Mouse (Mus musculus) liver, embryonic 14.5 days (tissue): Measurements from ENCODE around the gene Hyal3. TPM values are rescaled to one million over a fixed set of nuclear protein-coding genes. Genes with fewer than 3 reads are reported as not detected.

Experiments used
- ATAC-seq: fragments of 200-750 bp; cut with Nextera tagmentation; 2 replicates; pipeline ENCODE4 v1.8.0; 2017; ENCODE audit warnings: moderate number of reproducible peaks, mild to moderate bottlenecking, moderate library complexity; ENCODE audit not compliant: insufficient read depth
- DNase-seq, 3 experiments: peaks; one replicate each; pipeline ENCODE4 v3.0.0-alpha.2; 2012 to 2013; ENCODE audit warnings: low read depth in 3 of 3, low spot score in 3 of 3
- H3K27ac ChIP-seq: fragments of 300-500 bp; sonication (generic); 2 replicates; pipeline ENCODE4 v1.5.1; 2014; ENCODE audit warnings: moderate library complexity, mild to moderate bottlenecking, control low read depth, inconsistent platforms
- H3K27me3 ChIP-seq: fragments of 300-500 bp; sonication (generic); 2 replicates; pipeline ENCODE4 v1.6.1; 2014; ENCODE audit warnings: mild to moderate bottlenecking, low read length, moderate library complexity; ENCODE audit not compliant: control insufficient read depth, insufficient read depth
- H3K36me3 ChIP-seq: fragments of 300-500 bp; sonication (generic); replicated peaks from 2 replicates; pipeline ENCODE4 v1.6.1; 2014; ENCODE audit warnings: low read depth; ENCODE audit not compliant: control insufficient read depth, insufficient read depth
- H3K4me1 ChIP-seq, 2 experiments: fragments of 200-500 bp in 1 of 2; fragments of 300-500 bp in 1 of 2; sonication (generic) in 1 of 2; replicated peaks; 2 replicates each; pipeline ENCODE4 v1.6.1; 2012 to 2014; ENCODE audit warnings: antibody characterized with exemption in 1 of 2, inconsistent platforms in 1 of 2, low read length in 1 of 2; ENCODE audit not compliant: control insufficient read depth in 2 of 2, insufficient read depth in 2 of 2
- H3K4me2 ChIP-seq: fragments of 300-500 bp; sonication (generic); 2 replicates; pipeline ENCODE4 v1.6.1; 2014; ENCODE audit warnings: low read depth, mild to moderate bottlenecking, control low read depth, moderate library complexity
- H3K4me3 ChIP-seq, 2 experiments: fragments of 200-500 bp in 1 of 2; fragments of 300-500 bp in 1 of 2; sonication (generic) in 1 of 2; 2 replicates each; pipeline ENCODE4 v1.5.1; 2012 to 2014; ENCODE audit warnings: low read depth in 2 of 2, low read length in 2 of 2, mild to moderate bottlenecking in 2 of 2, control low read depth in 1 of 2, inconsistent platforms in 1 of 2, moderate library complexity in 1 of 2; ENCODE audit not compliant: insufficient read depth in 1 of 2
- H3K9ac ChIP-seq: fragments of 300-500 bp; sonication (generic); replicated peaks from 2 replicates; pipeline ENCODE4 v1.6.1; 2014; ENCODE audit warnings: mild to moderate bottlenecking, control low read depth, moderate library complexity
- H3K9me3 ChIP-seq: fragments of 300-500 bp; sonication (generic); 2 replicates; pipeline ENCODE4 v1.6.1; 2016; ENCODE audit warnings: low read length, mixed read lengths; ENCODE audit not compliant: control insufficient read depth
- CTCF ChIP-seq: IDR thresholded peaks from 2 replicates; pipeline ENCODE4 v1.5.1; 2016; ENCODE audit warnings: antibody characterized with exemption, low read depth, control low read depth
- EP300 ChIP-seq: IDR thresholded peaks from 2 replicates; pipeline ENCODE4 v1.6.1; 2016; ENCODE audit warnings: antibody characterized with exemption, low read depth
- WGBS: fragments of 180-500 bp; shearing (Covaris S2); extraction: QIAGEN DNeasy Blood & Tissue Kit; methylation state at CpG from one replicate; pipeline ENCODE4 v1.1.7; 2014; ENCODE audit not compliant: insufficient replicate concordance; 5-methylcytosine and 5-hydroxymethylcytosine counted together
- polyA plus RNA-seq, 2 experiments: library from polyadenylated mRNA; depleted of rRNA in 1 of 2; stranded (reverse) in 1 of 2; unstranded in 1 of 2; fragments of >200 nt; fragmentation: Nextera tagmentation in 1 of 2; extraction: Ambion mirVana in 1 of 2; gene quantifications; 2 replicates each; pipeline versions ENCODE4 v1.2.1 to v1.2.3; 2012 to 2014

Hyal3 gene
- polyA plus RNA-seq, 2 experiments, result 0.45 to 0.69 TPM

- DNase-seq (peak; percentile 72 to 81 (median 78)), ATAC-seq (peak; percentile 66)
- peaks cover 31 to 43% of the 10 kb centered on the region in 2 experiments for H3K4me1 ChIP-seq
- H3K27ac ChIP-seq, result peak within 1 kb of the TSS; percentile 53
- peak within 1 kb of the TSS; percentile 48 for H3K9ac ChIP-seq
- H3K4me2 ChIP-seq, result peak within 1 kb of the TSS; percentile 77
- TF ChIP-seq CTCF (no peak), EP300 (no peak)
- H3K9me3 ChIP-seq, result no peaks in the 10 kb centered on the region
- H3K27me3 ChIP-seq, result no peaks in the 10 kb centered on the region
- H3K36me3 ChIP-seq, result peaks cover 10% of the 10 kb centered on the region; the same call in 1 of the 2 replicates
- WGBS, result 28% methylated on average over 16 of the region's 16 CpGs
- H3K4me3 ChIP-seq, result peak within 1 kb of the TSS; percentile 53 to 58
Observed at GRCm38 (mm10) chr9:107576357-107577107, 4.1 kb upstream of the Hyal3 start, which contains the start of gene Hyal1. TSS of gene Hyal1 (plus strand) at chr9:107576927.

GRCm38 (mm10) chr9:107577871-107578270 lies 2.7 kb upstream of the Hyal3 start:
- Histone ChIP-seq H3K4me1 (peaks cover 26 to 42% of the 10 kb centered on the region in 2 experiments), H3K27ac (no peak overlapping the region), H3K4me3 (no peak overlapping the region), H3K4me2 (peak overlapping the region; percentile 77; the same call in 1 of the 2 replicates), H3K9ac (no peak overlapping the region), H3K36me3 (peaks cover 3% of the 10 kb centered on the region; the same call in 1 of the 2 replicates), H3K9me3 (no peaks in the 10 kb centered on the region), H3K27me3 (no peaks in the 10 kb centered on the region)
- WGBS, result 89% methylated on average over 10 of the region's 10 CpGs
- ATAC-seq (no peak), DNase-seq (no peak)
- TF ChIP-seq CTCF (no peak), EP300 (no peak)

- Histone ChIP-seq H3K4me2 (peak within 1 kb of the TSS; percentile 77; the same call in 1 of the 2 replicates), H3K9me3 (no peaks in the 10 kb centered on the region), H3K27ac (peak within 1 kb of the TSS; percentile 96), H3K9ac (no peak within 1 kb of the TSS), H3K27me3 (no peaks in the 10 kb centered on the region), H3K4me1 (peaks cover 26 to 39% of the 10 kb centered on the region in 2 experiments), H3K4me3 (no peak within 1 kb of the TSS), H3K36me3 (no peaks in the 10 kb centered on the region; the same call in 1 of the 2 replicates)
- ATAC-seq (no peak), DNase-seq (no peak)
- 75% methylated on average over 3 of the region's 3 CpGs for WGBS
- TF ChIP-seq EP300, result no peak
- no peak for TF ChIP-seq CTCF
Observed at GRCm38 (mm10) chr9:107578587-107578986, 2.0 kb upstream of the Hyal3 start, which contains the start of gene Naa80. TSS of gene Naa80 (plus strand) at chr9:107578887.

- H3K36me3 ChIP-seq, result no peaks in the 10 kb centered on the region; the same call in 1 of the 2 replicates
- no peak for ATAC-seq
- H3K27ac ChIP-seq, result peak overlapping the region; percentile 96
- H3K9ac ChIP-seq, result no peak overlapping the region
- peaks cover 26 to 39% of the 10 kb centered on the region in 2 experiments for H3K4me1 ChIP-seq
- 87% methylated on average over 14 of the region's 14 CpGs for whole genome bisulfite sequencing
- no peaks in the 10 kb centered on the region for H3K9me3 ChIP-seq
- no peak for DNase-seq
- H3K4me3 ChIP-seq, result no peak overlapping the region
- TF ChIP-seq CTCF, result no peak
- TF ChIP-seq EP300, result no peak
- H3K4me2 ChIP-seq, result no peak overlapping the region
- H3K27me3 ChIP-seq, result no peaks in the 10 kb centered on the region
Observed at GRCm38 (mm10) chr9:107579023-107579900, 1.4 kb upstream of the Hyal3 start.
